Mouse (Mus musculus): ENCODE measurements around the gene Sox5.
"Not testable (repeated sequence)": the region's sequence is repeated elsewhere in the genome, so short reads cannot be mapped to it uniquely, and the experiment has no call there.

Gene Sox5

GRCm38 (mm10) chr6:144278505-144279053, 503.2 kb downstream of the Sox5 start:
- DNase-seq (ENCODE audit: low spot score), result no peak

- DNase-seq (ENCODE audit: low spot score), result not testable (repeated sequence)
These were observed 508.4 kb downstream of the Sox5 start for GRCm38 (mm10) chr6:144273425-144273824.

GRCm38 (mm10) chr6:144271326-144271725, 510.5 kb downstream of the Sox5 start:
- DNase-seq (ENCODE audit: low spot score), result no peak

- DNase-seq (ENCODE audit: low spot score), result no peak
These were observed 511.5 kb downstream of the Sox5 start for GRCm38 (mm10) chr6:144270306-144270705.

- no peak for DNase-seq (ENCODE audit: low spot score)
These were observed 512.1 kb downstream of the Sox5 start for GRCm38 (mm10) chr6:144269666-144270065.

- DNase-seq (ENCODE audit: low spot score), result no peak
These were observed 516.0 kb downstream of the Sox5 start for GRCm38 (mm10) chr6:144265752-144266151.

- DNase-seq (ENCODE audit: low spot score), result no peak
These were observed 516.8 kb downstream of the Sox5 start for GRCm38 (mm10) chr6:144265004-144265403.

GRCm38 (mm10) chr6:144264320-144264915, 517.4 kb downstream of the Sox5 start:
- DNase-seq (ENCODE audit: low spot score), result no peak

- DNase-seq (ENCODE audit: low spot score), result no peak
These were observed 525.3 kb downstream of the Sox5 start for GRCm38 (mm10) chr6:144256500-144256899.

GRCm38 (mm10) chr6:144252191-144252718, 529.5 kb downstream of the Sox5 start:
- DNase-seq (ENCODE audit: low spot score), result no peak

- no peak for DNase-seq (ENCODE audit: low spot score)
These were observed 530.3 kb downstream of the Sox5 start for GRCm38 (mm10) chr6:144251222-144252170.

GRCm38 (mm10) chr6:144250625-144251181, 531.1 kb downstream of the Sox5 start:
- DNase-seq (ENCODE audit: low spot score), result no peak

GRCm38 (mm10) chr6:144236581-144236980, 545.2 kb downstream of the Sox5 start:
- DNase-seq (ENCODE audit: low spot score), result no peak

GRCm38 (mm10) chr6:144203970-144204369, 577.8 kb downstream of the Sox5 start:
- DNase-seq (ENCODE audit: low spot score), result no peak

GRCm38 (mm10) chr6:144203013-144203412, 578.8 kb downstream of the Sox5 start:
- no peak for DNase-seq (ENCODE audit: low spot score)

GRCm38 (mm10) chr6:144201402-144202040, 580.3 kb downstream of the Sox5 start:
- DNase-seq (ENCODE audit: low spot score), result no peak

GRCm38 (mm10) chr6:144197209-144198119, 584.3 kb downstream of the Sox5 start:
- DNase-seq (ENCODE audit: low spot score), result no peak

- DNase-seq (ENCODE audit: low spot score), result no peak
These were observed 585.8 kb downstream of the Sox5 start for GRCm38 (mm10) chr6:144195934-144196333.

GRCm38 (mm10) chr6:144183087-144183486, 598.7 kb downstream of the Sox5 start:
- no peak for DNase-seq (ENCODE audit: low spot score)

- DNase-seq (ENCODE audit: low spot score), result not testable (repeated sequence)
These were observed 599.3 kb downstream of the Sox5 start for GRCm38 (mm10) chr6:144182429-144182828.
